Mouse (Mus musculus) midbrain, embryonic 14.5 days (tissue): Measurements from ENCODE around the gene Rasl10b. TPM values are rescaled to one million over a fixed set of nuclear protein-coding genes. Genes with fewer than 3 reads are reported as not detected.

Experiments
- ATAC-seq: fragments of 200-750 bp; cut with Nextera tagmentation; 2 replicates; pipeline ENCODE4 v1.8.0; 2017; ENCODE audit warnings: moderate number of reproducible peaks, moderate library complexity; ENCODE audit not compliant: low FRiP score, low TSS enrichment
- DNase-seq: peaks from one replicate; pipeline ENCODE4 v3.0.0-alpha.2; 2015
- H3K27ac ChIP-seq: fragments of 300-500 bp; sonication (generic); replicated peaks from 2 replicates; pipeline ENCODE4 v1.5.1; 2014; ENCODE audit warnings: mild to moderate bottlenecking, low read depth, low read length, moderate library complexity
- H3K27me3 ChIP-seq: fragments of 300-500 bp; sonication (generic); 2 replicates; pipeline ENCODE4 v1.6.1; 2014; ENCODE audit warnings: low read length, control low read depth, mixed read lengths; ENCODE audit not compliant: control insufficient read depth, insufficient read depth
- H3K36me3 ChIP-seq: fragments of 300-500 bp; sonication (generic); 2 replicates; pipeline ENCODE4 v1.6.1; 2014; ENCODE audit warnings: low read length, control low read depth; ENCODE audit not compliant: control insufficient read depth, insufficient read depth
- H3K4me1 ChIP-seq: fragments of 300-500 bp; sonication (generic); 2 replicates; pipeline ENCODE4 v1.6.1; 2014; ENCODE audit warnings: mild to moderate bottlenecking, antibody characterized with exemption, low read length, control low read depth; ENCODE audit not compliant: control insufficient read depth, insufficient read depth
- H3K4me2 ChIP-seq: fragments of 300-500 bp; sonication (generic); 2 replicates; pipeline ENCODE4 v1.6.1; 2014; ENCODE audit warnings: mild to moderate bottlenecking, low read length, moderate library complexity
- H3K4me3 ChIP-seq: fragments of 300-500 bp; sonication (generic); replicated peaks from 2 replicates; pipeline ENCODE4 v1.5.1; 2014; ENCODE audit warnings: low read depth, low read length
- H3K9ac ChIP-seq: fragments of 300-500 bp; sonication (generic); replicated peaks from 2 replicates; pipeline ENCODE4 v1.6.1; 2014; ENCODE audit warnings: mild to moderate bottlenecking, low read length, moderate library complexity
- H3K9me3 ChIP-seq: fragments of 300-500 bp; sonication (generic); 2 replicates; pipeline ENCODE4 v1.6.1; 2016; ENCODE audit warnings: low read length, control low read depth, mixed read lengths; ENCODE audit not compliant: control insufficient read depth
- WGBS: fragments of 180-500 bp; shearing (Covaris S2); extraction: QIAGEN DNeasy Blood & Tissue Kit; methylation state at CpG from one replicate; pipeline ENCODE4 v1.1.7; 2014; 5-methylcytosine and 5-hydroxymethylcytosine counted together
- polyA plus RNA-seq: library from polyadenylated mRNA; unstranded; fragments of >200 nt; fragmentation: Nextera tagmentation; extraction: Ambion mirVana; gene quantifications from 2 replicates; pipeline ENCODE4 v1.2.1, GENCODE M21; 2014

Gene Rasl10b
- polyA plus RNA-seq, 1 experiment from 2014 or later: 18.3 TPM

- Histone ChIP-seq H3K27me3 (peaks cover 43% of the 10 kb centered on the region), H3K9ac (peak overlapping the region; percentile 57), H3K36me3 (no peaks in the 10 kb centered on the region), H3K27ac (no peak overlapping the region), H3K4me3 (peak overlapping the region; percentile 59), H3K4me2 (peak overlapping the region; percentile 78), H3K9me3 (no peaks in the 10 kb centered on the region), H3K4me1 (no peaks in the 10 kb centered on the region)
- ATAC-seq (peak; percentile 90), DNase-seq (peak; percentile 98)
- WGBS: under 1% methylated on average over 66 of the region's 75 CpGs
Measured at GRCm38 (mm10) chr11:83440081-83441064, 31.4 kb downstream of the Rasl10b start.

DNA sequence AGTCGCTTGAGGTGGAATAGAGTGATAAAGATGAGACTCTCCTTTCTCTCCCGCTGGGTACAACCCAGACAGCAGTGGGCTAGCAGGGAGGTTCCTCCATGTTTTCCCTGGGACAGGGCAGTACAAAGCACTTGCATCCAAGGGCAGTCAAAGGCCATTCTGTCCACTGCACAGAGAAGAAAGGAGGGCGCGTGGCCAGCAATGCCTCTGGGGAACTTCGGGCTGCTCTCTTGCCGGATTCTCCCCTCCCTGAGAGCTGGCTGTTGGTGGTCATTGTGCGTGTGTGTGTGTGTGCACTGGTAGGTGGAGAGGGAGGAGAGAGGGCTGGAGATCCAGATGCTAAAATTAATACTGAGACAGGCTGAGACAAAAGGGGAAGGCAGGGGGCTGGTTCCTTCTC, 32.3 kb downstream of the Rasl10b start:
- 40% methylated on average over 7 of the region's 7 CpGs for WGBS
- H3K27me3 ChIP-seq: peaks cover 49% of the 10 kb centered on the region

DNA sequence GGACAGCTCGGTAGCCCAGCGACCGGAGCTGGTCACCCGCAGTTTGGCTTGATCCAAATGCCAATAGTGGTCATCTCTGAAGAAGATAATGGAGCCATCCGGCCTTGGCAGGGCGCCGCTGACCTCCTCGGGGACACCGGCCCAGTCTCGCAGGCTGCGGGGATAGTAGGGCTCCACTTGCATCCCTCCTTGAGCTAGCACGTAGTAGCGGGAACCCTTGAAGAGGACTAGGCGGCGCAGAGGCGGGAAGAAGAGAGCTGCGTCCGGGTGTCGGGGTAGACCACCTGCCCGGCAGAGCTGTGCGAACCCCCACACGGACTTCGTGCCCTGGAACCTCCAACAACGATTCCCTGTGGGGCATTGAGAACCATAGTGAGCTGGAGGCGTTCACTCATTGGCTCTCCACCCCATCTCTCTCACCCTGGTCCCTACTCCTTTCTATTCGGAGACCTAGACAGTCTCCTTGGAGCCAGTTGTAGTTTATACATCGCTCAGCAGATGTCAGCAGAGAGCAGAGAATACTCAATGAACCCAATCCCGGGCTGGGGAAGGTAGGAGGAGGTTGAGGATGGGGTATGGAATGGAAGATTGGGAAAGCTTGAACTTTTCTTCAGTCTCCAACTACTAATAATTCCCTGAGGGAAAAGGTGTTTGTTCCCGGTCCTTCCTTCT, 33.8 kb downstream of the Rasl10b start:
- H3K9ac ChIP-seq: 0 out of 2 replicates have a peak overlapping the region, but pooled peaks have one; percentile 20
- WGBS: 11% methylated on average over 29 of the region's 29 CpGs

More for the DNA sequence above, 32.3 kb downstream of the Rasl10b start:
- Histone ChIP-seq H3K27ac (no peak overlapping the region), H3K4me1 (no peaks in the 10 kb centered on the region), H3K4me2 (no peak overlapping the region), H3K4me3 (no peak overlapping the region), H3K9ac (no peak overlapping the region), H3K36me3 (no peaks in the 10 kb centered on the region), H3K9me3 (no peaks in the 10 kb centered on the region)
- DNase-seq (no peak), ATAC-seq (no peak)

GRCm38 (mm10) chr11:83443824-83444223, 34.9 kb downstream of the Rasl10b start:
- no peak for ATAC-seq
- H3K4me1 ChIP-seq: no peaks in the 10 kb centered on the region
- no peak overlapping the region for H3K4me3 ChIP-seq
- no peak overlapping the region for H3K4me2 ChIP-seq
- 12% methylated on average over 7 of the region's 7 CpGs for WGBS
- H3K27me3 ChIP-seq: peaks cover 55% of the 10 kb centered on the region
- no peak overlapping the region for H3K27ac ChIP-seq
- H3K9ac ChIP-seq: no peak overlapping the region
- no peak for DNase-seq
- H3K36me3 ChIP-seq: no peaks in the 10 kb centered on the region
- no peaks in the 10 kb centered on the region for H3K9me3 ChIP-seq

More for the DNA sequence above, 33.8 kb downstream of the Rasl10b start:
- no peaks in the 10 kb centered on the region for H3K9me3 ChIP-seq
- DNase-seq (peak; percentile 92), ATAC-seq (no peak)
- H3K27me3 ChIP-seq: peaks cover 52% of the 10 kb centered on the region
- peak overlapping the region; percentile 48 for H3K4me2 ChIP-seq
- no peaks in the 10 kb centered on the region for H3K4me1 ChIP-seq
- H3K27ac ChIP-seq: no peak overlapping the region
- H3K36me3 ChIP-seq: no peaks in the 10 kb centered on the region
- peak overlapping the region; percentile 19 for H3K4me3 ChIP-seq

- H3K9me3 ChIP-seq: no peaks in the 10 kb centered on the region
- H3K4me1 ChIP-seq: peaks cover 3% of the 10 kb centered on the region; the same call in 1 of the 2 replicates
- DNase-seq (no peak), ATAC-seq (no peak)
- H3K27ac ChIP-seq: no peak overlapping the region
- no peaks in the 10 kb centered on the region for H3K36me3 ChIP-seq
- WGBS: 26% methylated on average over 19 of the region's 19 CpGs
- peaks cover 55% of the 10 kb centered on the region for H3K27me3 ChIP-seq
- H3K4me2 ChIP-seq: 0 out of 2 replicates have a peak overlapping the region, but pooled peaks have one; percentile 13
- no peak overlapping the region for H3K9ac ChIP-seq
- 0 out of 2 replicates have a peak overlapping the region, but pooled peaks have one; percentile 7 for H3K4me3 ChIP-seq
Measured at GRCm38 (mm10) chr11:83445001-83445400, 36.1 kb downstream of the Rasl10b start.

DNA sequence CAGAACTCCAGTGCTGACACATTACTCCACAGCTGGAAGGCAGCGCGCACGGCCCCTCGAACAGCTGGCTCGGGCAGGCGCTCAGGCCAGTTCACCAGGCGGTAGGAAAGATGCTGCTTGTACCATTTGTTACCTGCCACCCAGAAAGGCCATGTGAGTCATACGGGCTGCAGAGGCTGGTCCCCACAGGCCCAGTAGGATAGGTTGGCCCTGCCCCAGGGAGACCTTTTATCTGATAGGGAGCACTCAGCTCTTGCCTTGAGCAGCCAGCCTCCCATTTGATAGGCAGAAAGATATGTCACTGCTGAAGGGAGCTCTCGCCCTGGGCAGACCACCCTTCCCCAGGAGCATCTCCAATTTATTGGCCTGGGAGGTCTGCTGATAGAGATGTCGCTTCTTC, 38.7 kb downstream of the Rasl10b start:
- 77% methylated on average over 10 of the region's 10 CpGs for WGBS
- no peaks in the 10 kb centered on the region for H3K9me3 ChIP-seq
- peaks cover 3% of the 10 kb centered on the region; the same call in 1 of the 2 replicates for H3K4me1 ChIP-seq
- no peak overlapping the region for H3K27ac ChIP-seq
- no peak overlapping the region for H3K9ac ChIP-seq
- ATAC-seq: no peak
- H3K27me3 ChIP-seq: peaks cover 36% of the 10 kb centered on the region
- no peak overlapping the region for H3K4me3 ChIP-seq
- no peaks in the 10 kb centered on the region for H3K36me3 ChIP-seq
- no peak for DNase-seq
- no peak overlapping the region for H3K4me2 ChIP-seq

DNA sequence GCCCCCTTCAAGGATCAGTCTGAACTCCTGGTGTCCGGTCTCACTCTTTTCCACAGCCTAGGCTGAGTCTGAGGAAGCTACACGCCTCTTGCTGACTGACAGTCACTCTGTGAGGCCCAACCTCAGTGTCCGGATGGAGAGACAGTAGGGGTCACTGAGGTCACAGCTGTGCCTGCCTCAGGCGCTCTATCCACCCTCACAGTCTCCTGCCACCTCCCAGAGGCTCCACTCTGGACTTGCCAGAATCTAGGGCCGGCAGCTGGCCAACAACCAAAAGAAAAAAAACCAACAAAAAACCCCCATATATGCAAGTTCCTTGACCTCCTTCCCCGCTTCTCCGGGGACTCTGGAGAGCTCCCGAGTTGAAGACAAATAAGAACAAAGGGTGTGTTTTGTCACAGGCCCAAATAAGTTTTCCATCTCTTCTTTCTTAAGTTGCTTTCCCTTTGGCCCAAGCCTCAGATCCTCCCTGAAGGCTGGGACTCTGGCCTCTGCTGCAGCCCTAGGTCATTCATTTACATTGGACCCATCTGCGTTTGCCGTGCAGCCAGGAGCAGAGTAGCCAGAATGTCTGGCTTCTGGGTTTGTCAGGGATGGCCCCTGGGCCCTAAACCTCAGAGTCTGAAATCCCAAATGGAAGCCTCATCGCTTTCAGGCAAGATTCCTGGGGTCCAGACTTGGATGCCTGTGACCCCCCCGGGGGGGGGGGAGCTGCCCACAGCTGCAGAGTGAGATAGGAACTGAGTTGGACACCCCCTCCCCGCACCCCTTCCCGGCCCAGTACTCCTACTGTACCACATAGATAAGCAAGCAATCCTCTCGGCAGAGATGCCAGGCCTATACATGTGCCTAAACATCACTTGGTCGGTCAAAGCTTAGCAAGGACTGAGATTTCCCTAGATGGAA, 39.3 kb downstream of the Rasl10b start:
- Histone ChIP-seq H3K4me2 (no peak overlapping the region), H3K27ac (no peak overlapping the region), H3K4me1 (peaks cover 3% of the 10 kb centered on the region; the same call in 1 of the 2 replicates), H3K27me3 (peaks cover 31% of the 10 kb centered on the region), H3K36me3 (no peaks in the 10 kb centered on the region), H3K9ac (no peak overlapping the region), H3K4me3 (no peak overlapping the region), H3K9me3 (no peaks in the 10 kb centered on the region)
- DNase-seq (no peak), ATAC-seq (no peak)
- 41% methylated on average over 16 of the region's 16 CpGs for WGBS

- H3K27ac ChIP-seq: no peak overlapping the region
- no peaks in the 10 kb centered on the region for H3K9me3 ChIP-seq
- H3K4me2 ChIP-seq: no peak overlapping the region
- ATAC-seq (no peak), DNase-seq (no peak)
- H3K4me3 ChIP-seq: no peak overlapping the region
- H3K36me3 ChIP-seq: no peaks in the 10 kb centered on the region
- peaks cover 3% of the 10 kb centered on the region; the same call in 1 of the 2 replicates for H3K4me1 ChIP-seq
- no peak overlapping the region for H3K9ac ChIP-seq
- H3K27me3 ChIP-seq: peaks cover 24% of the 10 kb centered on the region
Measured at GRCm38 (mm10) chr11:83448927-83449236, 39.9 kb downstream of the Rasl10b start.
